Mouse (Mus musculus) B cell, adult 2 months (primary cell): Measurements from ENCODE around the gene Hist1h3e.
"Not testable (repeated sequence)": the region's sequence is repeated elsewhere in the genome, so short reads cannot be mapped to it uniquely, and the experiment has no call there.

Experiments
- DNase-seq, 2 experiments: peaks; one replicate each; pipeline ENCODE4 v3.0.0; 2022

Gene Hist1h3e

GRCm38 (mm10) chr13:23561531-23561882, 662 bp downstream of the Hist1h3e start:
- not testable (repeated sequence) for DNase-seq

- not testable (repeated sequence) for DNase-seq
Measured at GRCm38 (mm10) chr13:23560699-23561098, 1.5 kb downstream of the Hist1h3e start.

GRCm38 (mm10) chr13:23556906-23557305, 5.3 kb downstream of the Hist1h3e start:
- no peak for DNase-seq

GRCm38 (mm10) chr13:23555839-23556416, 6.2 kb downstream of the Hist1h3e start:
- DNase-seq, result peak; percentile 65 to 72

GRCm38 (mm10) chr13:23554925-23555838, 7.0 kb downstream of the Hist1h3e start:
- peak; percentile 75 to 77 for DNase-seq

GRCm38 (mm10) chr13:23554393-23554792, 7.8 kb downstream of the Hist1h3e start:
- no peak for DNase-seq

- no peak for DNase-seq
Measured at GRCm38 (mm10) chr13:23552962-23553361, 9.2 kb downstream of the Hist1h3e start, which contains the start of gene Hist1h1d. Gene Hist1h1d, plus strand, starts transcription at chr13:23553262.

- DNase-seq, result no peak
Measured at GRCm38 (mm10) chr13:23551931-23552914, 9.9 kb downstream of the Hist1h3e start.

GRCm38 (mm10) chr13:23551146-23551834, 10.9 kb downstream of the Hist1h3e start, which contains the start of gene Hist1h4f:
Gene Hist1h4f, minus strand, starts transcription at chr13:23551648.
- peak; percentile 84 to 87 for DNase-seq

- DNase-seq, result no peak
Measured at GRCm38 (mm10) chr13:23550761-23551145, 11.4 kb downstream of the Hist1h3e start.

- DNase-seq, result no peak
Measured at GRCm38 (mm10) chr13:23546694-23547093, 15.5 kb downstream of the Hist1h3e start.

GRCm38 (mm10) chr13:23544787-23545120, 17.4 kb downstream of the Hist1h3e start:
- not testable (repeated sequence) for DNase-seq

GRCm38 (mm10) chr13:23543965-23544786, 18.0 kb downstream of the Hist1h3e start, which contains the start of gene Hist1h3f:
Gene Hist1h3f, plus strand, starts transcription at chr13:23544052.
- DNase-seq, result peak; percentile 86 to 88

- DNase-seq, result peak; percentile 74
Measured at GRCm38 (mm10) chr13:23542999-23543607, 19.1 kb downstream of the Hist1h3e start, which contains the start of gene Hist1h2bh. Gene Hist1h2bh, minus strand, starts transcription at chr13:23543392.

- not testable (repeated sequence) for DNase-seq
Measured at GRCm38 (mm10) chr13:23542225-23542980, 19.8 kb downstream of the Hist1h3e start.

- DNase-seq, result no peak
Measured at GRCm38 (mm10) chr13:23541497-23541896, 20.7 kb downstream of the Hist1h3e start.

- DNase-seq, result not testable (repeated sequence)
Measured at GRCm38 (mm10) chr13:23539821-23540220, 22.3 kb downstream of the Hist1h3e start.

GRCm38 (mm10) chr13:23538249-23538648, 23.9 kb downstream of the Hist1h3e start:
- no peak for DNase-seq

GRCm38 (mm10) chr13:23537006-23537710, 25.0 kb downstream of the Hist1h3e start:
- no peak for DNase-seq
